Mouse (Mus musculus) G1E-ER4 (cell line): ENCODE data around the gene Uggt2. TPM values are rescaled to one million over a fixed set of nuclear protein-coding genes. Genes with fewer than 3 reads are reported as not detected.

ENCODE experiments used
- GATA1 ChIP-seq: IDR thresholded peaks from one replicate; pipeline ENCODE4 v1.8.0; 2012; ENCODE audit warnings: low read length, inconsistent platforms
- polyA plus RNA-seq: library from polyadenylated mRNA; stranded (reverse); fragments of >175 nt; gene quantifications from 2 replicates; pipeline ENCODE4 v1.2.3, GENCODE M21; 2012

Gene Uggt2
- polyA plus RNA-seq = 0.05 TPM in 1 of 2 replicates, not detected in the other

- TF ChIP-seq GATA1 = no peak
Observed at GRCm38 (mm10) chr14:119098851-119099569, at the start of gene Uggt2. Uggt2 (minus strand) TSS chr14:119099430.

DNA sequence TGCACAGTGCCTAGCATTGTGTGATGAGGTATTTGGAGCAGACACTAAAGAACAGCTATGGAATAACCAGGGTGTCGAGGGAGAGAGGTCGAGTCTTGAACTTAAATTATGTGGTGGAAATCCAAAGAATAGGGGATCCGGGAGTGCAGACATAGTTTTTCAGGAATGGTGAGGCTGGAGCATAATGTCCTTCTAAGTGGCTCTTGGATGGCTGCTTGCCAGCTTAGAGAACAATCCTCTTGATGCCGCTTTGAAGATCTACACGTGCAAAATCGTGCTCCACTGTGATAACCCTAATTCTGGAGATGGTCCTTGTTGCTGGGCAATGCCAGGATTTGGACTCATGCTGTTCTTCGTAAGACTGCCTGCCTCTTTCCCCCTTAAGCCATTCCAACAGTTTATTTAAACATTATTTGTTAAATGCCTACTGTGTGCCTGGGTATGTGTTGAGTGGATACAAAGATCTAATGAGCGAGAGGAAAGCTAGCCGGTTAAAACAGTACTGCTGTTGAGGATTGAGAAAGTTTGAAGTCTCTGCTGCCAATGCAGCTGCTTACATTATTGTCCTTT lies 40.2 kb upstream of the Uggt2 start:
- TF ChIP-seq GATA1 = no peak

DNA sequence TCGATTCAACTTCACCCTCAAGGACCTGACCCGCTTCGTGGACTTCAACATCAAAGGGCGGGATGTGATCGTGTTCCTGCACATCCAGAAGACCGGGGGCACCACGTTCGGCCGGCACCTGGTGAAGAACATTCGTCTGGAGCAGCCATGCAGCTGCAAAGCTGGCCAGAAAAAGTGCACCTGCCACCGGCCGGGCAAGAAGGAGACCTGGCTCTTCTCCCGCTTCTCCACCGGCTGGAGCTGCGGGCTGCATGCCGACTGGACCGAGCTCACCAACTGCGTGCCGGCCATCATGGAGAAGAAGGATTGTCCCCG lies 39.5 kb upstream of the Uggt2 start:
- TF ChIP-seq GATA1 = no peak

DNA sequence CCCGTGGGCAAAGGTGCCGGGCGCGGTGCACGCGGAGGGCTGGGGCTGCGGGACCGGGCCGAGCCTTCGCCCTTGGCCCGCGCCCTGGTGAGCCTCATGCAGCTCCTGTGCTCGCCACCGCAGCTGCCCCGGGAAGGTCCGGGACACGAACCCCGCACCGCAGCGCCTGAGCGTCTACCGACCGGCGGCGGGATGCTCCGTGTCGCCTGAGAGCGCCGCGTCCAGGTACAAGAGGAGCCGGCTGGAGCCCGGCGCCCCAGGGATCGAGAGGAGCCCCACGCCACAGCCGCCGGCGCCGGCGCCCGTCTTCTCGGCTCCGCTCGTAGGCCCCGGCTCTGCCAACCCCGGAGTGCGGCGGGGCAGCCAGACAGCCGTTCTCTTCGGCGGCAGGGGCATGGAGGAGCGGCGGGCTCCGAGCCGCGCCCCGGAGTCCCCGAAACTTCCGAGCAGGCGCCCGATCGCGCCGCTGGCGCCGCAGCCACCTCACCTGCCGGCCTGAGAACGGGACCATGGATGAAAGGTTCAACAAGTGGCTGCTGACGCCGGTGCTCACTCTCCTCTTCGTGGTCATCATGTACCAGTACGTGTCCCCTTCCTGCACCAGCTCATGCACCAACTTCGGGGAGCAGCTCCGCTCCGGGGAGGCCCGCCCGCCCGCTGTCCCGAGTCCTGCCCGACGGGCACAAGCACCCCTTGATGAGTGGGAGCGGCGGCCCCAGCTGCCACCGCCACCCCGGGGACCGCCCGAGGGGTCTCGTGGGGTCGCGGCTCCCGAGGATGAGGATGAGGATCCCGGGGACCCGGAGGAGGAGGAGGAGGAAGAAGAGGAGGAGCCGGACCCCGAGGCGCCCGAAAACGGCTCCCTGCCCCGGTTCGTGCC lies 38.9 kb upstream of the Uggt2 start, which contains the start of gene Hs6st3:
Gene Hs6st3, plus strand, starts transcription at position 436 of the 880 bp plus-strand sequence.
- no peak for TF ChIP-seq GATA1

- no peak for TF ChIP-seq GATA1
Observed at GRCm38 (mm10) chr14:119137512-119137905, 38.3 kb upstream of the Uggt2 start.

GRCm38 (mm10) chr14:119127330-119127729 lies 28.1 kb upstream of the Uggt2 start:
- TF ChIP-seq GATA1 = no peak

DNA sequence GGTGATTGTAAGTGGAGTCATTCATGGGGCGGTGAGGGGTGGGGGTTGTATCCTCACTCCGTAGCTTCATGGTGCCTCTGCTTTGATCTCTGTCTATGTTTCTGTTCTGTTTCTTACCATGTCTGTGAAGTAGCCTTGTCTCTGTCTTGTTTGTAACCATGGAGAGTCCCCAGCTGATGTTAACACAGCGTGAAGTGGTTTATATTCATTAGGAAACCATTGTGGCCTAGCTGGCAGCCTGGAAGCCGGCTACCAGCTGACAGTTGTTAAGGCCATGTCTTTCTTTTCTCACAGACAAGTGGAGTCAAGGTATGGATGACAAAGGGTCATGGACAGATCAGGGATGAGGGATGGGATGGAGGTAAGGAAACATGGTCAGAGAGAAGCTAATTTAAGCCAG lies 26.6 kb upstream of the Uggt2 start:
- TF ChIP-seq GATA1 = no peak

- no peak for TF ChIP-seq GATA1
Observed at GRCm38 (mm10) chr14:119124061-119124460, 24.8 kb upstream of the Uggt2 start.

GRCm38 (mm10) chr14:119123582-119123981 lies 24.4 kb upstream of the Uggt2 start:
- TF ChIP-seq GATA1 = no peak

GRCm38 (mm10) chr14:119112558-119112957 lies 13.3 kb upstream of the Uggt2 start:
- no peak for TF ChIP-seq GATA1

DNA sequence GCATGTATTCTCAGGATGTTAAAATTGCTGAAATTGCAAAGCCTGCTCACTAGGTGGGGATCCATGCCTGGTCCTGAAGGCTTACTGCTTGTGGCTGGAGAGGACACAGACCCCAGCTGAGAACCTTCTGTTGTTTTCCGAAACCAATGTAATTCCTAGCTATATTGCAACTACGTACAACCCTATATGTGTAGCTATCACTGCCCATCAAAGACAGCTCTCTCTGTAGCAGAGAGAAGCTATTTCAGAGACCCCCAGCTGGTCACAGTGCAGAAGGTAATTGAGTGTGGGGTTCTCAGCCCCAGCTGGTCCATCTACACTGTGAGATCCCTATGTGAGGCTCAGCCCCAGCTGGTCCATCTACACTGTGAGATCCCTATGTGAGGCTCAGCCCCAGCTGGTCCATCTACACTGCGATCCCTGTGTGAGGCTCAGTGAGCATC lies 10.6 kb upstream of the Uggt2 start:
- TF ChIP-seq GATA1 = no peak

DNA sequence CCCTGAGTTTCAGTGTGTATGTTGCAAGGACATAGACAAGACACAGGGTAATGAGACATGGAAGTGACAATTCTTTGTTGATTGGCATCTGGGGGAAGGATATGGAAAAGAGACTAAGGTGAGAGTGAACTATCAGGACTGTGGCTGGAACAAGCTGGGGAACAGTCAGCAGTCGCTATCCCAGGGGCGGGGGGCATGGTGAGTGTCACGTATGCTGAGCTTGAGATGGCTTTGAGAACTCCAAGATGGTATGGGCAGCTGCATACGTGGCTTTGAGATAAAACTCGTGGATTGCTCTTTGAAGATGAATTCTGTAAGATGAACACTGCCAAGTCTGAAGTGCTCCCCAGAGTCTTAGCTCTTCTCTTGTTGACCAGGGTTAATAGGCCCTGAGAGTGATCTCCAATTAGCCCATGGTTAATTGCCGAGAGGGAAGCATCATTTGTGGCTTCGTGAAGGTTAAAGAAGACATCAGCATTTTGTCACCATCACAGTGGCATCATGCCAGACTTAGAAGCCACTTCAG lies 9.6 kb upstream of the Uggt2 start:
- TF ChIP-seq GATA1 = no peak

GRCm38 (mm10) chr14:119107591-119107990 lies 8.4 kb upstream of the Uggt2 start:
- no peak for TF ChIP-seq GATA1

DNA sequence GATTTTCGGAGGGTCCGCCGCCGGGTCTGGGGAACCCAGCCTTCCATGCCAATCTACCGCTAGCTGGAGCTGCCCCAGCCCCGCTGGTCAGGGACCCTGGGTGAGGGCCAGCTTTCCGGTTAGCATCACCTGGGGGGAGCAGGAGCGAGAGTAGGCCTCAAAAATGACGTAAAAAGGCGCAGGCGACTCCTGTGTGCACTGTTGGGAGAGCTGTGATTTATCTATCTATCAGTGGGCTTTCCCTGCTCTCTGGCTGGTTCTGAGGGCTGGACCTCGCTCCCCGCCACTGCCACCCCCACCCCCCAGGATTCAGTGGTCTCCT lies 301 bp upstream of the Uggt2 start:
- no peak for TF ChIP-seq GATA1

DNA sequence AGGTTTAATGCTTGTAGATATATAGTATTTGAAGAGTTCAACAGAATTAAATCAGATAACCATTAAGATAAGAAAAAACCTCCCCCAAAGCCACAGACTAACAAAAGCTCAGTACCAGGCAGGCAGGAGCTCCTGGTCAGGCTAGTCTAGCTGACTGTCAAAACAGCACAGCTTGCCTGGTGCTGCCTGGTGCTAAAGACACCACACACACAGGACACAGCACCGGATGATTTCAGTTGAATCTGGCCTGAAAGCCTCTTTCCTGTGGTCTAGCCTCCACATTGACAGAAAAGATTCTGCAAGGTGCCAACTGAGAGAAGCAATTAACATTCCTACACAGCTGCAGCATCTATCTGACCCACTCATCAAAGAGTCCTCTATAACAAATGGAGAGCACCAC lies 37.4 kb downstream of the Uggt2 start:
- no peak for TF ChIP-seq GATA1

- TF ChIP-seq GATA1 = no peak
Observed at GRCm38 (mm10) chr14:119060682-119061081, 38.5 kb downstream of the Uggt2 start.
